Mouse (Mus musculus) neural tube, embryonic 10.5 days (tissue): ENCODE measurements at regions not wholly inside any gene's neighbourhood (a gene's known extent, or its start where the extent isn't known, plus 50 kb on each side); places are given as distances from the start of the nearest gene placed in this dataset.

ENCODE experiments used
- DNase-seq: peaks from one replicate; pipeline ENCODE4 v3.0.0-alpha.2; 2017; ENCODE audit warnings: low spot score; ENCODE audit errors: extremely low spot score

- DNase-seq, result no peak
Measured at GRCm38 (mm10) chr13:52013757-52014156, 167.3 kb downstream of the Gadd45g start.

GRCm38 (mm10) chr13:52014566-52014965, 168.1 kb downstream of the Gadd45g start:
- no peak for DNase-seq

GRCm38 (mm10) chr13:52015066-52015465, 168.6 kb downstream of the Gadd45g start:
- peak; percentile 51 for DNase-seq

- DNase-seq, result peak; percentile 73
Measured at GRCm38 (mm10) chr13:52015496-52015895, 169.0 kb downstream of the Gadd45g start.

- DNase-seq, result no peak
Measured at GRCm38 (mm10) chr13:52017598-52018190, 171.2 kb downstream of the Gadd45g start.

GRCm38 (mm10) chr13:52019647-52020046, 173.2 kb downstream of the Gadd45g start:
- no peak for DNase-seq

- DNase-seq, result no peak
Measured at GRCm38 (mm10) chr13:52021150-52021549, 174.7 kb downstream of the Gadd45g start.

GRCm38 (mm10) chr13:52021828-52022227, 175.3 kb downstream of the Gadd45g start:
- DNase-seq, result no peak

GRCm38 (mm10) chr13:52022529-52022928, 176.1 kb downstream of the Gadd45g start:
- no peak for DNase-seq

- DNase-seq, result no peak
Measured at GRCm38 (mm10) chr13:52024349-52024748, 177.9 kb downstream of the Gadd45g start.

- DNase-seq, result peak; percentile 57
Measured at GRCm38 (mm10) chr13:52024832-52025481, 178.5 kb downstream of the Gadd45g start.

GRCm38 (mm10) chr13:52025482-52025848, 179.0 kb downstream of the Gadd45g start:
- DNase-seq, result peak; percentile 42

GRCm38 (mm10) chr13:52026291-52026690, 179.8 kb downstream of the Gadd45g start:
- DNase-seq, result no peak

GRCm38 (mm10) chr13:52029868-52030422, 183.5 kb downstream of the Gadd45g start:
- no peak for DNase-seq

GRCm38 (mm10) chr13:52031465-52031864, 185.0 kb downstream of the Gadd45g start:
- DNase-seq, result no peak

GRCm38 (mm10) chr13:52035731-52036130, 189.3 kb downstream of the Gadd45g start:
- DNase-seq, result no peak

GRCm38 (mm10) chr13:52036351-52036750, 189.9 kb downstream of the Gadd45g start:
- DNase-seq, result no peak

GRCm38 (mm10) chr13:52037218-52037617, 190.7 kb downstream of the Gadd45g start:
- no peak for DNase-seq

GRCm38 (mm10) chr13:52041467-52042421, 195.3 kb downstream of the Gadd45g start:
- no peak for DNase-seq

- no peak for DNase-seq
Measured at GRCm38 (mm10) chr13:52042867-52043266, 196.4 kb downstream of the Gadd45g start.

- no peak for DNase-seq
Measured at GRCm38 (mm10) chr13:52043916-52044315, 197.4 kb downstream of the Gadd45g start.

- no peak for DNase-seq
Measured at GRCm38 (mm10) chr13:52045349-52045748, 198.9 kb downstream of the Gadd45g start.
